Mouse (Mus musculus) kidney, embryonic 16.5 days (tissue): ENCODE results near the gene Stam. TPM values are rescaled to one million over a fixed set of nuclear protein-coding genes. Genes with fewer than 3 reads are reported as not detected.
"Not testable (repeated sequence)": the region's sequence is repeated elsewhere in the genome, so short reads cannot be mapped to it uniquely, and the experiment has no call there.

ENCODE experiments used
- ATAC-seq: fragments of 200-750 bp; cut with Nextera tagmentation; 2 replicates; pipeline ENCODE4 v1.8.0; 2017; ENCODE audit warnings: moderate TSS enrichment; ENCODE audit not compliant: low FRiP score, low TSS enrichment
- H3K27ac ChIP-seq: fragments of 300-500 bp; sonication (generic); 2 replicates; pipeline ENCODE4 v1.5.1; 2014; ENCODE audit warnings: low read length
- H3K27me3 ChIP-seq: fragments of 300-500 bp; sonication (generic); 2 replicates; pipeline ENCODE4 v1.6.1; 2014; ENCODE audit warnings: low read length, control low read depth, mixed read lengths; ENCODE audit not compliant: insufficient read depth
- H3K36me3 ChIP-seq: fragments of 300-500 bp; sonication (generic); 2 replicates; pipeline ENCODE4 v1.6.1; 2014; ENCODE audit warnings: low read length, control low read depth, mixed read lengths; ENCODE audit not compliant: insufficient read depth
- H3K4me1 ChIP-seq: fragments of 300-500 bp; sonication (generic); 2 replicates; pipeline ENCODE4 v1.6.1; 2014; ENCODE audit warnings: low read length, control low read depth, mixed read lengths; ENCODE audit not compliant: insufficient read depth
- H3K4me2 ChIP-seq: fragments of 300-500 bp; sonication (generic); replicated peaks from 2 replicates; pipeline ENCODE4 v1.6.1; 2014; ENCODE audit warnings: low read depth, low read length
- H3K4me3 ChIP-seq: fragments of 300-500 bp; sonication (generic); 2 replicates; pipeline ENCODE4 v1.5.1; 2014; ENCODE audit warnings: mild to moderate bottlenecking, low read length
- H3K9ac ChIP-seq: fragments of 300-500 bp; sonication (generic); replicated peaks from 2 replicates; pipeline ENCODE4 v1.6.1; 2014; ENCODE audit warnings: low read length
- H3K9me3 ChIP-seq: fragments of 300-500 bp; sonication (generic); 2 replicates; pipeline ENCODE4 v1.6.1; 2016; ENCODE audit warnings: low read length, control low read depth
- WGBS: fragments of 180-500 bp; shearing (Covaris S2); extraction: QIAGEN DNeasy Blood & Tissue Kit; methylation state at CpG from one replicate; pipeline ENCODE4 v1.1.7; 2014; 5-methylcytosine and 5-hydroxymethylcytosine counted together
- polyA plus RNA-seq: library from polyadenylated mRNA; unstranded; fragments of >200 nt; fragmentation: Nextera tagmentation; extraction: Ambion mirVana; gene quantifications from 2 replicates; pipeline ENCODE4 v1.2.1, GENCODE M21; 2015

Gene Stam
- polyA plus RNA-seq, 1 experiment from 2014 or later, result 73.6 TPM

DNA sequence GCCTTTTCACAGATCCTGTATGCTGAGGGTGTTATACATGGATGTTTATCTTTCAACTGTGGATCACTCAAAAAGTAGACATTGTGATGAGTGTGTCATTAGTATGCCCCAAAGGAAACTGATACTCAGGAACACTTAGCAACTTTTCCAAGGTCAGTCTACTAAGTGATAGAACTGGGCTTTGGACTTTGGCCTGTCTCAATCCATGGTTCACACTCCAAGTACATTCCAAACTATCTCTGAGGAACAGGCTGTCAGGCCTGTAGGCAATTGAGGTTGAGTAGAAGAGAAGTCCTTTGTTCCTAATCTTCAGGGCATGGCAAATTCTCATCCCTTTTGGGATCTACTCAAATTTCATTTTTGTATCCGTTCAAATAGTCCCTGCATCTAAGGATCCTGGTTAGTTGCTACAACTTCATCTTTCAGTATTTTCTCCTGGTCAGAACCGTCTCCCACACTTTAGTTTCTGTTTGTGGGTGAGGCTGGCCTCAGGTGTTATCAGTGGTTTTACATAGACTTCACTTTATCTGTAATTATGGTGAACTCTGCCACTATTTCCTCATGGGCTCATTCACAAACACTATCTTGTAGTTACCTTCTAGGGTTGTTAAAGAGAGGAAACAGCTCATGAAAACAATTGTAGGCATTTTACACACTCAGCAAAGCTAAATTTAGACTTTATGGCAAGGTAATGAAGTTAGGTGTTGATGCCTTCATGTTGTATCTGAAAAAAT lies 102.7 kb downstream of the Stam start:
- ATAC-seq, result no peak
- WGBS, result 81% methylated on average over 2 of the region's 2 CpGs
- Histone ChIP-seq H3K4me3 (no peak overlapping the region), H3K27ac (no peak overlapping the region), H3K4me1 (no peaks in the 10 kb centered on the region), H3K4me2 (no peak overlapping the region), H3K27me3 (no peaks in the 10 kb centered on the region), H3K9ac (no peak overlapping the region), H3K36me3 (no peaks in the 10 kb centered on the region), H3K9me3 (peaks cover 3% of the 10 kb centered on the region; the same call in 1 of the 2 replicates)

- Histone ChIP-seq H3K4me2 (no peak overlapping the region), H3K36me3 (no peaks in the 10 kb centered on the region), H3K27me3 (no peaks in the 10 kb centered on the region), H3K4me3 (no peak overlapping the region), H3K4me1 (no peaks in the 10 kb centered on the region), H3K9ac (no peak overlapping the region), H3K27ac (no peak overlapping the region), H3K9me3 (peaks cover 3% of the 10 kb centered on the region; the same call in 1 of the 2 replicates)
- ATAC-seq, result no peak
Observed at GRCm38 (mm10) chr2:14184375-14184774, 110.5 kb downstream of the Stam start.

GRCm38 (mm10) chr2:14190684-14191083 lies 116.8 kb downstream of the Stam start:
- Histone ChIP-seq H3K9ac (no peak overlapping the region), H3K9me3 (no peaks in the 10 kb centered on the region), H3K4me3 (no peak overlapping the region), H3K27me3 (no peaks in the 10 kb centered on the region), H3K27ac (no peak overlapping the region), H3K4me2 (no peak overlapping the region), H3K36me3 (no peaks in the 10 kb centered on the region), H3K4me1 (no peaks in the 10 kb centered on the region)
- ATAC-seq, result no peak; the same call in 1 of the 2 replicates
- 45% methylated on average over 4 of the region's 4 CpGs for WGBS

GRCm38 (mm10) chr2:14191601-14192000 lies 117.7 kb downstream of the Stam start:
- H3K27ac ChIP-seq, result no peak overlapping the region
- no peak overlapping the region for H3K9ac ChIP-seq
- no peak overlapping the region for H3K4me3 ChIP-seq
- no peak for ATAC-seq
- H3K27me3 ChIP-seq, result no peaks in the 10 kb centered on the region
- H3K36me3 ChIP-seq, result no peaks in the 10 kb centered on the region
- H3K9me3 ChIP-seq, result no peaks in the 10 kb centered on the region
- 86% methylated on average over 4 of the region's 4 CpGs for WGBS
- no peaks in the 10 kb centered on the region for H3K4me1 ChIP-seq
- H3K4me2 ChIP-seq, result no peak overlapping the region

DNA sequence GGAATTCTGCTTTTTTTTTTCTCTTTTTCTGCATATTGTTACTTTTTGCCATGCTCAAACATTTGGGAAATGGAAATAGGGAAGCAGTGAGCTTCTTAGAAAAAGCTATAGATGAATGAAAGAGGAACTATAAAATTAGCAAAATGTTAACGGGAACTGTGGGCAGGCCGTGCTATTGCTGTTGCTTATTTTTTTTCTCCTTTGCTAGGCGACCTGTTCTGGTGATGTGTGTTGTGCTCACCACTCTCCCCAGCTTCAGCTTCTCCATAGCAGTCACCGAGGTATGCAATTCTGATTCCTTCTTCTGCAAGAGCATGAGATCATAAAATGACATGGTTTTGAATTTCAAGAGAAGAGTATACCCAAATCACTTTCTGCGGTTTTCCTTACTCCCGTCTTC lies 118.1 kb downstream of the Stam start:
- Histone ChIP-seq H3K36me3 (no peaks in the 10 kb centered on the region), H3K4me3 (no peak overlapping the region), H3K27me3 (no peaks in the 10 kb centered on the region), H3K9ac (no peak overlapping the region), H3K9me3 (no peaks in the 10 kb centered on the region), H3K4me1 (no peaks in the 10 kb centered on the region), H3K27ac (no peak overlapping the region), H3K4me2 (no peak overlapping the region)
- 74% methylated on average over 6 of the region's 6 CpGs for WGBS
- no peak for ATAC-seq

GRCm38 (mm10) chr2:14198325-14198903 lies 124.5 kb downstream of the Stam start:
- H3K27me3 ChIP-seq, ATAC-seq, H3K27ac ChIP-seq, H3K4me2 ChIP-seq, H3K4me3 ChIP-seq, H3K4me1 ChIP-seq, H3K36me3 ChIP-seq, H3K9me3 ChIP-seq, H3K9ac ChIP-seq: not testable (repeated sequence)
- WGBS, result 80% methylated on average over 1 of the region's 2 CpGs

Other genes starting within 250 kb of the Stam start
- 50.3 and 61.4 TPM in 2 replicates for gene Hacd1, start 18.0 kb upstream of the Stam start, polyA plus RNA-seq
- gene Tmem236, start 100.4 kb downstream of the Stam start, polyA plus RNA-seq, result 0.42 and 0.62 TPM in 2 replicates
- 4.7 and 5.0 TPM in 2 replicates for gene Mrc1, start 155.3 kb downstream of the Stam start, polyA plus RNA-seq